Comparison of ENCODE assay signal across 8 mouse cellular contexts in the genomic region with DNA sequence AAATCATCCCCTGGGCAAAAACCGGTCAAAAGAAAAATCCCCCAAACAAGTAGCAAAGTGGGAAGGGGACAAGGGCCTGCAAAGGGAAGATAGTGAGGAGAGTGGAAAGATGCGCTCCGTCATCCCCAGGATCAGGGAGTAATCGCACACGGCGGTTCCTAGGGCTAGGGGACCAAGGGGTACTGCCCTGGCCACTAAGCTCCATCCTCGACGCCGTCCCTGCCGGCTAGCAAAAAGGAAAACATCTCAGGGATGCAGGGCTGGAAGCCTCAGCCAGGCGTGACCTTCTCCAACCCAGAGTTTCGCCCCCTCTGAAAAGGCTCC. TPM values are rescaled to one million over a fixed set of nuclear protein-coding genes. Genes with fewer than 3 reads are reported as not detected.
DNase-seq lines count a peak whose midpoint lies in the region; ATAC-seq and TF ChIP-seq lines count a peak whose summit lies in the region.

No protein-coding gene starts in this region.

- no peaks in the 10 kb centered on the region for H3K27me3 ChIP-seq in heart, embryonic 12.5 days (replicated peaks)
- H3K27me3 ChIP-seq in limb, embryonic 12.5 days, result no peaks in the 10 kb centered on the region
- no peaks in the 10 kb centered on the region for H3K27me3 ChIP-seq in neural tube, embryonic 14.5 days (ENCODE audit: control insufficient read depth, insufficient read depth, low read length)

- peak; percentile 71 for ATAC-seq in heart, embryonic 12.5 days (ENCODE audit: insufficient number of reproducible peaks, low FRiP score)
- peak; percentile 55 for ATAC-seq in erythroid progenitor cell, adult 5-6 weeks (replicated peaks; ENCODE audit: low FRiP score, poor library complexity, severe bottlenecking)
- ATAC-seq in limb, embryonic 12.5 days (ENCODE audit: insufficient number of reproducible peaks, insufficient read depth, low FRiP score, low TSS enrichment, low read depth), result peak; percentile 67
- ATAC-seq in neural tube, embryonic 14.5 days (ENCODE audit: low read depth), result peak; percentile 61

- no peak for DNase-seq in heart, adult 18-20 months
- no peak for DNase-seq in ES-E14 (ENCODE audit: low read depth, low spot score)
- DNase-seq in thymus, adult 18-20 months, result no peak
- no peak for DNase-seq in layer of hippocampus, postnatal 10 days (ENCODE audit: low spot score in 2 of 2)

- H3K36me3 ChIP-seq in heart, embryonic 12.5 days, result no peaks in the 10 kb centered on the region
- H3K36me3 ChIP-seq in ES-E14 (ENCODE audit: control insufficient read depth, insufficient read depth, low read length, poor library complexity, severe bottlenecking), result no peaks in the 10 kb centered on the region
- H3K36me3 ChIP-seq in limb, embryonic 12.5 days, result no peaks in the 10 kb centered on the region
- H3K36me3 ChIP-seq in neural tube, embryonic 14.5 days (ENCODE audit: control insufficient read depth, insufficient read depth, low read length), result no peaks in the 10 kb centered on the region

- peak overlapping the region; percentile 83 for H3K4me2 ChIP-seq in heart, embryonic 12.5 days
- peak overlapping the region; percentile 87 for H3K4me2 ChIP-seq in limb, embryonic 12.5 days
- peak overlapping the region; percentile 85 for H3K4me2 ChIP-seq in neural tube, embryonic 14.5 days (ENCODE audit: low read depth, low read length)

- H3K27ac ChIP-seq in heart, embryonic 12.5 days (ENCODE audit: poor library complexity, severe bottlenecking), result peak overlapping the region; percentile 95
- H3K27ac ChIP-seq in ES-E14 (ENCODE audit: insufficient read depth, low read depth, low read length, poor library complexity, severe bottlenecking), result peak overlapping the region; percentile 56
- peak overlapping the region; percentile 94 for H3K27ac ChIP-seq in limb, embryonic 12.5 days
- H3K27ac ChIP-seq in neural tube, embryonic 14.5 days (ENCODE audit: low read depth, low read length), result peak overlapping the region; percentile 98

- under 1% methylated on average over 12 of the region's 12 CpGs for WGBS in heart, embryonic 12.5 days
- WGBS in limb, embryonic 12.5 days, result under 1% methylated on average over 12 of the region's 12 CpGs
- WGBS in neural tube, embryonic 14.5 days, result under 1% methylated on average over 12 of the region's 12 CpGs

- peak overlapping the region; percentile 72 for H3K4me3 ChIP-seq in heart, embryonic 12.5 days
- peak overlapping the region; percentile 97 for H3K4me3 ChIP-seq in ES-E14 (ENCODE audit: insufficient read depth in 1 of 2, low read depth in 1 of 2, low read length in 2 of 2, poor library complexity in 1 of 2, severe bottlenecking in 1 of 2)
- peak overlapping the region; percentile 89 for H3K4me3 ChIP-seq in limb, embryonic 12.5 days (replicated peaks)
- peak overlapping the region; percentile 95 for H3K4me3 ChIP-seq in neural tube, embryonic 14.5 days (ENCODE audit: low read depth, low read length)

- peak overlapping the region; percentile 89 for H3K9ac ChIP-seq in heart, embryonic 12.5 days
- peak overlapping the region; percentile 94 for H3K9ac ChIP-seq in ES-E14 (ENCODE audit: insufficient read depth, low read depth, low read length, poor library complexity, severe bottlenecking)
- H3K9ac ChIP-seq in limb, embryonic 12.5 days (replicated peaks), result peak overlapping the region; percentile 90
- peak overlapping the region; percentile 96 for H3K9ac ChIP-seq in neural tube, embryonic 14.5 days (replicated peaks; ENCODE audit: low read depth, low read length)

- H3K4me1 ChIP-seq in heart, embryonic 12.5 days (replicated peaks), result peaks cover 22% of the 10 kb centered on the region
- H3K4me1 ChIP-seq in ES-E14 (ENCODE audit: control insufficient read depth in 2 of 2, insufficient read depth in 2 of 2, low read length in 2 of 2, poor library complexity in 1 of 2), result peaks cover 0 to 7% of the 10 kb centered on the region in 2 experiments; a peak in 3 of 4 replicates
- peaks cover 27% of the 10 kb centered on the region for H3K4me1 ChIP-seq in limb, embryonic 12.5 days (replicated peaks)
- peaks cover 23% of the 10 kb centered on the region for H3K4me1 ChIP-seq in neural tube, embryonic 14.5 days (ENCODE audit: control insufficient read depth, insufficient read depth, low read length)

- H3K9me3 ChIP-seq in heart, embryonic 12.5 days (replicated peaks), result no peaks in the 10 kb centered on the region
- no peaks in the 10 kb centered on the region for H3K9me3 ChIP-seq in ES-E14 (ENCODE audit: control insufficient read depth, insufficient read depth, low read depth, low read length)
- H3K9me3 ChIP-seq in limb, embryonic 12.5 days, result no peaks in the 10 kb centered on the region
- no peaks in the 10 kb centered on the region for H3K9me3 ChIP-seq in neural tube, embryonic 14.5 days (ENCODE audit: control insufficient read depth, low read length)

- in situ Hi-C loops in ES-E14 (cut with MboI; ENCODE audit: low sequenced_read_pairs in 2 of 2, unreplicated experiment in 2 of 2), result no loop called here

TF ChIP-seq in ES-E14, 5 proteins besides CTCF, POLR2A, EP300 and RAD21:
- TF ChIP-seq ZC3H11A (IDR thresholded peaks at IDR 0.05; ENCODE audit: borderline replicate concordance, low read depth, low read length), result no peak
- TF ChIP-seq HCFC1 (IDR thresholded peaks at IDR 0.05; ENCODE audit: borderline replicate concordance, insufficient read depth, low read length), result no peak
- TF ChIP-seq MAFK (IDR thresholded peaks at IDR 0.05; ENCODE audit: insufficient read depth, low read depth, low read length), result no peak
- no peak for TF ChIP-seq ZNF384 (IDR thresholded peaks at IDR 0.05; ENCODE audit: low read depth, low read length)
- TF ChIP-seq CHD2 (IDR thresholded peaks at IDR 0.05; ENCODE audit: low read depth, low read length), result no peak

RNA-seq across cellular contexts. Expression of a gene that starts 0.8 kb away (rescaled TPM):
- 14.6 and 16.0 TPM in 2 replicates for polyA plus RNA-seq in heart, embryonic 12.5 days (2016; fragmentation: Nextera tagmentation; extraction: Ambion mirVana)
- total RNA-seq in heart, adult 18-20 months (2021), result 10 to 100 TPM; 15.2 to 15.9 TPM
- 51.5 and 53.3 TPM in 2 replicates for total RNA-seq in ES-E14 (2012; rRNA removed)
- 11.5 and 24.3 TPM in 2 replicates for total RNA-seq in erythroid progenitor cell, adult 5-6 weeks (2015; ENCODE audit: low replicate concordance)
- 8.2 and 9.5 TPM in 2 replicates for total RNA-seq in erythroid progenitor cell, adult 5-6 weeks (2017; ENCODE audit: low replicate concordance)
- polyA plus RNA-seq in limb, embryonic 12.5 days (2016; fragmentation: Nextera tagmentation; extraction: Ambion mirVana), result 19.4 and 19.9 TPM in 2 replicates
- polyA plus RNA-seq in neural tube, embryonic 14.5 days (2014; fragmentation: Nextera tagmentation; extraction: Ambion mirVana), result 32.8 TPM in 2 replicates
- total RNA-seq in layer of hippocampus, postnatal 10 days (2021), result 10 to 100 TPM; 85.5 to 88.4 TPM
